Mouse (Mus musculus) ES-Bruce4 (cell line): Measurements from ENCODE around the gene Armcx4. TPM values are rescaled to one million over a fixed set of nuclear protein-coding genes. Genes with fewer than 3 reads are reported as not detected.

Experiments used
- H3K27ac ChIP-seq: 2 replicates; pipeline ENCODE4 v1.5.1; 2012; ENCODE audit warnings: low read length, inconsistent platforms; ENCODE audit not compliant: insufficient read depth
- H3K27me3 ChIP-seq: 2 replicates; pipeline ENCODE4 v1.6.1; 2012; ENCODE audit warnings: mild to moderate bottlenecking, low read length, inconsistent platforms; ENCODE audit not compliant: control insufficient read depth, poor library complexity, insufficient read depth, severe bottlenecking
- H3K36me3 ChIP-seq: 2 replicates; pipeline ENCODE4 v1.6.1; 2012; ENCODE audit warnings: inconsistent platforms, mild to moderate bottlenecking, low read length, moderate library complexity; ENCODE audit not compliant: control insufficient read depth, poor library complexity, insufficient read depth, severe bottlenecking
- H3K4me1 ChIP-seq: one replicate; pipeline ENCODE4 v1.8.1; 2011; ENCODE audit warnings: low read length; ENCODE audit not compliant: control insufficient read depth, insufficient read depth
- H3K4me3 ChIP-seq: 2 replicates; pipeline ENCODE4 v1.5.1; 2011; ENCODE audit warnings: low read depth, mild to moderate bottlenecking, low read length
- H3K9ac ChIP-seq: 2 replicates; pipeline ENCODE4 v1.6.1; 2012; ENCODE audit warnings: low read depth, mild to moderate bottlenecking, inconsistent platforms; ENCODE audit not compliant: poor library complexity, severe bottlenecking
- H3K9me3 ChIP-seq: replicated peaks from 2 replicates; pipeline ENCODE4 v1.6.1; 2012; ENCODE audit warnings: mild to moderate bottlenecking, low read length, inconsistent platforms; ENCODE audit not compliant: control insufficient read depth, poor library complexity, insufficient read depth, severe bottlenecking
- CTCF ChIP-seq: IDR thresholded peaks from one replicate; pipeline ENCODE4 v1.8.1; 2011; ENCODE audit warnings: low read depth, low read length
- EP300 ChIP-seq: IDR thresholded peaks from 2 replicates; pipeline ENCODE4 v1.6.1; 2011; ENCODE audit warnings: low read depth, low read length; ENCODE audit not compliant: insufficient read depth
- POLR2A ChIP-seq: IDR thresholded peaks from one replicate; pipeline ENCODE4 v1.8.1; 2011; ENCODE audit warnings: low read length; ENCODE audit not compliant: insufficient read depth
- polyA plus RNA-seq: library from polyadenylated mRNA; stranded (reverse); fragments of >200 nt; gene quantifications from 2 replicates; pipeline ENCODE4 v1.2.4, GENCODE M21; 2011; ENCODE audit warnings: low read depth; ENCODE audit not compliant: missing spikeins, insufficient read depth, insufficient read length

Gene Armcx4
- 9.8 and 11.1 TPM in 2 replicates for polyA plus RNA-seq

GRCm38 (mm10) chrX:134686267-134686666, at the start of gene Armcx4:
Gene Armcx4 (plus strand): TSS chrX:134686519.
- Histone ChIP-seq H3K4me3 (peak within 1 kb of the TSS; percentile 67), H3K27me3 (no peaks in the 10 kb centered on the region), H3K4me1 (no peaks in the 10 kb centered on the region), H3K36me3 (peaks cover 2% of the 10 kb centered on the region; the same call in 1 of the 2 replicates), H3K9ac (peak within 1 kb of the TSS; percentile 73), H3K27ac (no peak within 1 kb of the TSS), H3K9me3 (no peaks in the 10 kb centered on the region)
- TF ChIP-seq CTCF, result no peak

GRCm38 (mm10) chrX:134641000-134641760, 45.1 kb upstream of the Armcx4 start:
- Histone ChIP-seq H3K36me3 (no peaks in the 10 kb centered on the region), H3K4me3 (no peak overlapping the region), H3K9me3 (no peaks in the 10 kb centered on the region), H3K9ac (no peak overlapping the region), H3K27me3 (no peaks in the 10 kb centered on the region), H3K27ac (no peak overlapping the region), H3K4me1 (no peaks in the 10 kb centered on the region)
- no peak for TF ChIP-seq EP300
- no peak for TF ChIP-seq CTCF
- no peak for TF ChIP-seq POLR2A

DNA sequence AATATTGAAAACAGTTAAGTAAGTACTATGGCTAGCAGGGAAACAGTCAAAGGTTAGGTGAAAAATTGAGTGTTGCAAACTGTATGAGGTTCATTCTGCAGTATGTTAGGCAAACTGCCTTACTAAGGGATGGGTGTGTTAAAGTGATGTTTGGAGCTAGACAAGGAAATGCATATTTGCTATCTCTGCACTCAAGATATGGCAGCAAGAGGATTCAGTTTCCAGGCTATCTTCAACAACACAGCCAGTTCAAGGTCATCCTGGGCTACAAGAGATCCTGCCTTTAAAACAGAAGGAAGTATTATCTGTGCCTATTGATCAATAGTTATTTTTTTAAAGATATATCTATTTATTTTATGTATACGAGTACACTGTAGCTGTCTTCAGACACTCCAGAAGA, 40.0 kb upstream of the Armcx4 start:
- Histone ChIP-seq H3K9ac (no peak overlapping the region), H3K4me3 (no peak overlapping the region), H3K36me3 (no peaks in the 10 kb centered on the region), H3K27me3 (no peaks in the 10 kb centered on the region), H3K9me3 (no peaks in the 10 kb centered on the region), H3K27ac (no peak overlapping the region), H3K4me1 (no peaks in the 10 kb centered on the region)
- TF ChIP-seq POLR2A, result no peak
- no peak for TF ChIP-seq CTCF
- no peak for TF ChIP-seq EP300

- Histone ChIP-seq H3K27ac (no peak overlapping the region), H3K36me3 (no peaks in the 10 kb centered on the region), H3K27me3 (no peaks in the 10 kb centered on the region), H3K4me1 (no peaks in the 10 kb centered on the region), H3K9ac (no peak overlapping the region), H3K4me3 (no peak overlapping the region), H3K9me3 (no peaks in the 10 kb centered on the region)
- no peak for TF ChIP-seq POLR2A
- TF ChIP-seq EP300, result no peak
- no peak for TF ChIP-seq CTCF
These were observed 38.9 kb upstream of the Armcx4 start for GRCm38 (mm10) chrX:134647421-134647820.

DNA sequence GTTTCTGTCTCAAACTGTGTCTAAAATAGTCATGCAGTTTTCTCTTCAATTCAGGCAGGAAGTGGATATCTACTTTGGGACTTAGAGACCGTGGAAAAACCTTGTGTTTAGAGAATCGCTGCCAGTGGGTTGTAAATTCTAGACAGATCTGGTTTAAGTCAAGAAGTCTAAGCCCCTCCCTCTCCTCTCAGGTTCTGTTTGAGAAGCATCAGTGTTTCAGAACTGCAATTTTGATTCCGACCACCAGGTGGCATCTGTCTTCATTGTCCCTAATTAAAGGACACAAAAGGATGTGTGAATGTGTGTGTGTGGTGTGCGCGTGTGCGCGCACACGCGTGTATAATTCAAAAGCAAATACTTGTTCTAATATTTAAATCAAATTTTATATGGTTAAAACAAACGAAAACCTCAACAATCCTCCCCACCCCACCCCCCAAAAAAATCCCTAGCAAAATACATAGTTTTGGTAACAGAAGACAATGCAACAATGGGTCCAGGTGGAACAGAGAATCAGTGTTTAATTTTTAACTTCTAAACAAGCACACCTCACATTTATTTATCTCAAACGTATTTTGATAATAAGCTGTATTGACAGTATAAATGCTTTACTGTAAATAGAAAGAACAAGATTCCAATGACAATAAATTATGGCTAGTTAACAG, 38.2 kb upstream of the Armcx4 start:
- Histone ChIP-seq H3K4me1 (no peaks in the 10 kb centered on the region), H3K4me3 (no peak overlapping the region), H3K9ac (no peak overlapping the region), H3K27ac (no peak overlapping the region), H3K9me3 (no peaks in the 10 kb centered on the region), H3K36me3 (no peaks in the 10 kb centered on the region), H3K27me3 (no peaks in the 10 kb centered on the region)
- TF ChIP-seq EP300, result no peak
- TF ChIP-seq CTCF, result peak; percentile 3

- H3K36me3 ChIP-seq, result no peaks in the 10 kb centered on the region
- H3K4me1 ChIP-seq, result no peaks in the 10 kb centered on the region
- H3K27me3 ChIP-seq, result no peaks in the 10 kb centered on the region
- no peak overlapping the region for H3K4me3 ChIP-seq
- H3K9ac ChIP-seq, result no peak overlapping the region
- TF ChIP-seq POLR2A (no peak), EP300 (no peak), CTCF (no peak)
- H3K9me3 ChIP-seq, result no peaks in the 10 kb centered on the region
- no peak overlapping the region for H3K27ac ChIP-seq
These were observed 34.3 kb upstream of the Armcx4 start for GRCm38 (mm10) chrX:134652061-134652460.
